Mouse (Mus musculus) limb, embryonic 15.5 days (tissue): ENCODE measurements at regions not wholly inside any gene's neighbourhood (a gene's known extent, or its start where the extent isn't known, plus 50 kb on each side); places are given as distances from the start of the nearest gene placed in this dataset.

Experiments used
- ATAC-seq: fragments of 200-750 bp; cut with Nextera tagmentation; 2 replicates; pipeline ENCODE4 v1.8.0; 2017; ENCODE audit warnings: low read depth, moderate TSS enrichment; ENCODE audit not compliant: insufficient number of reproducible peaks, low FRiP score, low TSS enrichment
- H3K27ac ChIP-seq: fragments of 300-500 bp; sonication (generic); 2 replicates; pipeline ENCODE4 v1.5.1; 2015; ENCODE audit warnings: moderate library complexity, mild to moderate bottlenecking, inconsistent platforms
- H3K27me3 ChIP-seq: fragments of 300-500 bp; sonication (generic); 2 replicates; pipeline ENCODE4 v1.6.1; 2015; ENCODE audit warnings: inconsistent platforms
- H3K36me3 ChIP-seq: fragments of 300-500 bp; sonication (generic); 2 replicates; pipeline ENCODE4 v1.6.1; 2015; ENCODE audit warnings: inconsistent platforms
- H3K4me1 ChIP-seq: fragments of 300-500 bp; sonication (generic); 2 replicates; pipeline ENCODE4 v1.6.1; 2015; ENCODE audit warnings: inconsistent platforms
- H3K4me2 ChIP-seq: fragments of 300-500 bp; sonication (generic); 2 replicates; pipeline ENCODE4 v1.6.1; 2015; ENCODE audit warnings: mild to moderate bottlenecking, inconsistent platforms
- H3K4me3 ChIP-seq: fragments of 300-500 bp; sonication (generic); 2 replicates; pipeline ENCODE4 v1.5.1; 2015; ENCODE audit warnings: mild to moderate bottlenecking, inconsistent platforms
- H3K9ac ChIP-seq: fragments of 300-500 bp; sonication (generic); 2 replicates; pipeline ENCODE4 v1.6.1; 2015; ENCODE audit warnings: inconsistent platforms
- H3K9me3 ChIP-seq: fragments of 300-500 bp; sonication (generic); 2 replicates; pipeline ENCODE4 v1.6.1; 2016; ENCODE audit warnings: inconsistent platforms
- WGBS: fragments of 180-500 bp; shearing (Covaris S2); methylation state at CpG from one replicate; pipeline ENCODE4 v1.1.7; 2015; 5-methylcytosine and 5-hydroxymethylcytosine counted together

DNA sequence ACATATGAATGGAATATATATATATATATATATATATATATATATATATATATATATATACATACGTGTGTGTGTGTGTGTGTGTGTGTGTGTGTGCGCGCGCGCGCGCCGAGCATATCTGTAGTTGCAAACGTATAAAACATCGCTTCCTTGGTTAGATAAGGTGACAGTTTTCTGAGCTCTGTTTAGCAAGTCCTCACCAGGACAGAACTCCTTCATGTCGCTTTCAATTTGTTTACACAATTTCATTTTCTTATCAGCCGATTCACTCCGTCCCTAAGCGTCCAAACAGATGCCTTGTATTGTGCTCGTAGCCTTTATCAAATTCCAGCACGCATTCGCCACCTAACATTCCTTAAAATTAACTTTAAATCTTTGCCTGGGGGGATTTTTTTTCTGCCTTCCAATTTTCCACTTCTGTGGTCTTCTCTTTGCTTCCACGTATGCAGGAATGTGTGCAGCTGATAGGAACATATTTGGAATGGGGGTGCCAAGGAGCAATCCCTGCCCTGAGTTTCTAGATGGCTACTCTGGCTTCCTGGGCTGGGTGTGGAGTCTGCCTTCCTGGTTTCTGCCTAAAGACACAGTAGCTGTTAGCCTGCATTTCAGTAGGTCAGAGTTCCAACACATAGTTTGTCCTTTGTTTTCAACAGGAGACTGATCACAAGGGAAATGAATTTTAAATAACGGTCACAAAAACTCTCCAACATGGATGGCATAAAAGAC, 575.7 kb downstream of the Robo2 start:
- no peak for ATAC-seq
- WGBS: 75% methylated on average over 19 of the region's 19 CpGs
- Histone ChIP-seq H3K36me3 (no peaks in the 10 kb centered on the region), H3K9ac (no peak overlapping the region), H3K4me2 (no peak overlapping the region), H3K27me3 (no peaks in the 10 kb centered on the region), H3K4me3 (no peak overlapping the region), H3K4me1 (no peaks in the 10 kb centered on the region), H3K27ac (no peak overlapping the region), H3K9me3 (no peaks in the 10 kb centered on the region)

DNA sequence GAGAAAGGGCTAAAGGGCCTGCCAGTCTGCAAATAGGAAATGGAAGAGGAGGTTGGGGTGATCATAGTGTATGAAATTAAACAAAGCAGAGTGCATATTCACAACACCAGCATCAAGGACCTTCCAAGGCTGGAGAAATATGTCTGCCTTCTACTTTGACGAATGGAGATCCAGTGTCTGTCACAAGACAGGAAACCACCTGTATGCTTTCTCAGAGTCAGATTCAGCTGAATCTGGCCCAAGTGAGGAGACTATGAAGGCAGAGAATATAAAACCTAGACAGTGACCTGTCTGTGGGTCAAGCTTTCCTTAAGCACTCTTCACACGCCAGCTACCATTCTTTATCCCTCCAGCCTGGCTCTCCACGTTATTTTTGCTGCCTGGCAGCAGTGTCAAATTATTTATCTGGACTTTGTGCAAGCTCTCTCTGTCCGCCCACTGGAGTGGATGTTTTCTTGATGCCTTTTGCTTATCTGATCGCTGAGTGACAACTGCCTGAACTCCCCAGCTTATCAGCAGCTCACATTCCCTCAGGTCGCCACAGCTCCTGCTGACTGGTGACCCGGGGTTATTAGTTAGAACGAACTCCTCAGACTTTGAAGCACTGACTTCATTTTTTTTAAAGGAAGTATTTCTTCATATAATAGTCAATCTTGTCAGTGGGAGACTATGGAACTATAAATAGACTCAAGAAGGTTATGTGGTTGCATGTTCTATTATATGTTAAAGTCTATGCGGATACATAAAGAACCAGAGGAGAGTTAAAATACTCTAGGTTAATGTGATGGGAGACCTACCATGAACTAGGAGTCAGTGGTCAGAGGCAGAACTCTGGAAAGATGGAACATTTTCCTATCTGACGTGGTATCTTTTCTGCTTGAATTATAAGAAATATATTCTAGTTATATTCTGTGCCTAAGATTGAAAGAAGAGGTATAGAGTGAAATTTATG, 590.0 kb downstream of the Robo2 start:
- 67% methylated on average over 10 of the region's 10 CpGs for WGBS
- Histone ChIP-seq H3K36me3 (no peaks in the 10 kb centered on the region), H3K27me3 (no peaks in the 10 kb centered on the region), H3K9me3 (no peaks in the 10 kb centered on the region), H3K4me3 (no peak overlapping the region), H3K4me1 (no peaks in the 10 kb centered on the region), H3K27ac (no peak overlapping the region), H3K9ac (no peak overlapping the region), H3K4me2 (no peak overlapping the region)
- ATAC-seq: no peak

DNA sequence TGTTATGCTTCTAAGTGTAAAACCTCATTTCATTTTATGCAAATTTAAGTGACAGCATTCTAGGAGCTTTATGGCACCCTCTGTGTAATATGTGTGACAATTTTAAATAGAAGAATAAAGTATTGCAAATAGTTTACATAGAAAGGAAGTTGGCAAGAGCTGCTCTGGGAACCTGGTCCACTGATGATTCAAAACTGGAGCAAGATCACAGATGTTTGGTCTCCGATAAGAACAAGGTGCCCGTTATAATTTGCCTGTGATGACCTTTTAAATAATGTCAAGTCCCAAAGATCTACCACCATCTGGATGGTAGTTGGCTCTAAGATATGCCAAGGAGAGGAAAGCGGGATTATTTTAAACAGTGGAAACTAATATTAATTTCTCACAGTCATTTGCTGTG, 607.1 kb downstream of the Robo2 start:
- Histone ChIP-seq H3K9ac (no peak overlapping the region), H3K27ac (no peak overlapping the region), H3K36me3 (no peaks in the 10 kb centered on the region), H3K9me3 (no peaks in the 10 kb centered on the region), H3K27me3 (no peaks in the 10 kb centered on the region), H3K4me3 (no peak overlapping the region), H3K4me2 (no peak overlapping the region), H3K4me1 (no peaks in the 10 kb centered on the region)
- WGBS: 76% methylated on average over 3 of the region's 3 CpGs
- ATAC-seq: no peak

DNA sequence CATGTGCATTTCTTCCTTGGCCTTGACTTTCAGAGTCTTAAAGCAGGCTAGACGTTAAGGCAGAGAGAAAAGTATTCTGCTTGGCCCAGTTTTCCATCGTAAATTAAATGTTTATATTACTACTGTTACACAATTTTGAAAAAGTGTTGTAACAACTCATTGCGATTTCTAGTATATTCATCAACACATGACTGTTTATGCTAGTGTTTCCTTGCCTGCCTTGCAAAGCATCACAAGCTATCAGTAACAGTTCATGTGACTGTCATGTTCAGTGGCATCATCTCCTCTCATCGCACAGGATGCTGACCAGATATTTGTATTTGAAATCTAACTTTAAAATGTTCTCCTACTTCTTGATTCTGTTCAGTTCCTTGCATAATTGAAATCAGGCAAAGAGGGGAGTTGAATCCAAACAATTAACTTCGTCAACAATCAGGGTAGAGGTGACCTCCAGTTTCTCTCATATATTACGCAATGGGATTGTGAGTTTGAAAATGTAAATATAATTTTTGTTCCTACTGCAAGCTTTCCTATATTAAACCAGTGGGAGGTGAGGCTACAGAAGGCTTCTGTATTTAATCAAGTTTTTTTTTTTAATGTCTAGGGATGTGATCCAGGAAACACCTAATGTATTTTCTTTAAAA, 615.0 kb downstream of the Robo2 start:
- no peak for ATAC-seq
- H3K9me3 ChIP-seq: no peaks in the 10 kb centered on the region
- 65% methylated on average over 6 of the region's 6 CpGs for WGBS
- no peaks in the 10 kb centered on the region for H3K36me3 ChIP-seq
- no peak overlapping the region for H3K4me2 ChIP-seq
- H3K9ac ChIP-seq: no peak overlapping the region
- no peaks in the 10 kb centered on the region for H3K27me3 ChIP-seq
- H3K27ac ChIP-seq: no peak overlapping the region
- H3K4me3 ChIP-seq: no peak overlapping the region
- H3K4me1 ChIP-seq: no peaks in the 10 kb centered on the region

DNA sequence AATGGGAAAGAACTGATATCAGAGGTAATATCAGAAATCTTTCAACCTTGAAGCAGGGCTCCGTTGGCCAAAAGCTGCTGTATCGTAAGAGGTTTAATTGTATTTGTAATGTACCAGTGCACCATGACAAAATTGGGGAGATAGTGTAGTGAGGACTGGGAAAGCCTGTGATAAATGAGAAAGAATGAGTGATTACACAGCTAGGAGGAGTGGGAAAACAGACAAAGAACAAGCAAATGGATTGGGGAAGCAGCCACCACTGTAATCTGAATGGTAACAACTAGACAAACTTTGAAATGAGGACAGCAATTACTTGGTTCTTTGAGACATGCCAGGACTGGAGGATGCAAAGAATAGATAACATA, 626.6 kb downstream of the Robo2 start:
- WGBS: 90% methylated on average over 2 of the region's 2 CpGs

DNA sequence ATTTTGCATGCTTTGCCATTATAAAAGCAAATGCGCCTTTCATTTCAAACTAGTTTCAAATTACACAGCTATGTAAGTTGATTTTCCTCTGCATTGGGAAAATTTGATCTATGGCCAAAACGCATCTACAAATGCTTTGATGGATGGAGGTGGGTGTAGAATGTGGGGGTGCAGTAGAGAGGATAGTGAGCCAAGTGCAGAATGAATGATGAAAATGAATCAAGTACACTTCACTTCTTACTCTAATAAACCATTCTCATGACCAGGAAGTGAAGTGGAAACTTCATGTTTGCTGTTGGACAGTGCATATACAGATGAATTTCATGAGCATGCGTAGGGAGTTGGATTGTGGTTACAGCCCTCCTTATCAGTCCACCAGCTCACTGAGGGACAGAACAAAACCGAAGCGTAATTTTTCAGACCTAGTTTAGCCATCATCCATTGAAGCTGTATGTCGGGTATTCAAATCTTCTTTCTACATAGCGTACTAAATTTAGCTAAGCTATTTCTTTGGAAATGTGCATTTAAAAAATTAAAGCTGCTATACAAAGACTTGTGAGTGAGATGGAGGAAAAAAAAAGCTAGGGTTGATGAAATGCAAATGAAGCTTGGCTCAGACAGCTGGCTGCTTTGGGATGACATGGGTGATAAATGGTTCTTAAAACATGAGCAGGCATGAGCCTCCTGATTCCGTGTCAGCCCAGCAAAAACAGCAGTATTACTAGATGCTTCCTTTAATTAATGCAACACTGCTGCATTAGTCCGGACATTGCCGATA, 627.1 kb downstream of the Robo2 start:
- H3K4me1 ChIP-seq: no peaks in the 10 kb centered on the region
- no peaks in the 10 kb centered on the region for H3K36me3 ChIP-seq
- no peak overlapping the region for H3K27ac ChIP-seq
- ATAC-seq: no peak
- no peak overlapping the region for H3K4me2 ChIP-seq
- no peak overlapping the region for H3K4me3 ChIP-seq
- H3K9ac ChIP-seq: no peak overlapping the region
- H3K27me3 ChIP-seq: no peaks in the 10 kb centered on the region
- 75% methylated on average over 10 of the region's 10 CpGs for WGBS
- no peaks in the 10 kb centered on the region for H3K9me3 ChIP-seq

More for the DNA sequence above, 626.6 kb downstream of the Robo2 start:
- Histone ChIP-seq H3K4me3 (no peak overlapping the region), H3K9me3 (no peaks in the 10 kb centered on the region), H3K4me2 (no peak overlapping the region), H3K27ac (no peak overlapping the region), H3K4me1 (no peaks in the 10 kb centered on the region), H3K9ac (no peak overlapping the region), H3K27me3 (no peaks in the 10 kb centered on the region), H3K36me3 (no peaks in the 10 kb centered on the region)
- ATAC-seq: no peak

DNA sequence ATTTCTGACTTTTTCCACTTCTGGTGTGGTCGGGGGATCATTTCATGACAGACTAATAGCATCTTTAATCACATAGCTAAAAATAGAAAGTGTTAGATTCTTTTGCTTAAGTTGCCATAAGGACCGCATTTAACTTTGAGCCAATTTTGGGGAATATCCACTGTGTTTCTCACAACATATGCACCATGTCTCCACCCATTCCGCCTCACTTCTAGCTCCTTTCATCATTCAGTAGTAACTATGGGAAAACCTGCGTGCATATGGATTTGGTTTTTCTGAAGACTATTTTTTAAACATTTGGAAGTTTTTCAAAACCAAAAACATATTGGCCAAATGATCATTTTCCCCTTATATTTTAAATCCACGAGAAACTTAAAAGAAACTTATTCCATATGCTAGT, 639.2 kb downstream of the Robo2 start:
- Histone ChIP-seq H3K36me3 (no peaks in the 10 kb centered on the region), H3K27ac (no peak overlapping the region), H3K9ac (no peak overlapping the region), H3K27me3 (no peaks in the 10 kb centered on the region), H3K4me1 (no peaks in the 10 kb centered on the region), H3K4me3 (no peak overlapping the region), H3K9me3 (no peaks in the 10 kb centered on the region), H3K4me2 (no peak overlapping the region)
- WGBS: 58% methylated on average over 5 of the region's 5 CpGs
- no peak for ATAC-seq

DNA sequence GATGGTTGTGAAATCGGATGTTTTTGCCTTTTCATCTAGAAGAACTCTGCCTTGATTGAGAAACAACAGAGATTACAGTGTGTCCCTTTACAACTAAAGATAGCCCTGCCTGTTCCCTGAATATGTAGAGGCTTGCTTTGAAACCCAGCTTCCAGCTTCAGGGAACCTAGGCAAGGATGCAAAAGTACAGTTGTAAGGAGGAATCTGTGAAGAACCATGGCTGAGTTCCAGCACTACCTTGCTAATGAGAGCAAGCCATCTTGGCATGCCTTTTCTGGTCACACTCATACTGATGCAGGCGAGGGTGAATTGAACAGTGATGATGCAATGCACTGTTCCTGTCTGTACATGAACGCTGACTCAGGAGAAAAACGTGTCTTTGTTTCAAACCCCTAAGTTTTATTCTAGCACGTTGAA, 641.2 kb downstream of the Robo2 start:
- 59% methylated on average over 5 of the region's 5 CpGs for WGBS
- no peaks in the 10 kb centered on the region for H3K27me3 ChIP-seq
- no peaks in the 10 kb centered on the region for H3K4me1 ChIP-seq
- H3K9ac ChIP-seq: no peak overlapping the region
- no peak overlapping the region for H3K4me3 ChIP-seq
- no peaks in the 10 kb centered on the region for H3K9me3 ChIP-seq
- no peaks in the 10 kb centered on the region for H3K36me3 ChIP-seq
- H3K4me2 ChIP-seq: no peak overlapping the region
- ATAC-seq: no peak
- H3K27ac ChIP-seq: no peak overlapping the region

DNA sequence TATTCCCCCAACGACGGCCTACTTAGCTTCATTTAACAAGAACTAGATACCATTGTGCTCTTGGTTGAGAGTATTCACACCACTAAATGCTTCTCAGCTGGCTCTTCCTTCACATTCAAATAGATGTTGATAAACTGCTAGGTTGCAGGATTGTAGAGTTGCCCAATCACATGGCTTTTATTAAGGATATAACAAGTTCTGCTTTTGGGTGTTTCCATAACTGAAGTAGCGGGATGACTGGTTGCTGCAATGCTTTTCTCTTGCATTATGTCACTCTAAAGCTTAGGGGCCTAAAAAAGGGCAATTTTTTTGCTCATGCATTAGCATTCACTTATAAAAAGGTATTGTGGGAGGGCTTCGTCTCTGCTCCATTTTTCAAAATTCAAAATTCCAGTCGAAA, 641.9 kb downstream of the Robo2 start:
- H3K4me2 ChIP-seq: no peak overlapping the region
- H3K36me3 ChIP-seq: no peaks in the 10 kb centered on the region
- no peak for ATAC-seq
- no peak overlapping the region for H3K27ac ChIP-seq
- 80% methylated on average over 5 of the region's 5 CpGs for WGBS
- H3K27me3 ChIP-seq: no peaks in the 10 kb centered on the region
- H3K9me3 ChIP-seq: no peaks in the 10 kb centered on the region
- no peak overlapping the region for H3K4me3 ChIP-seq
- H3K4me1 ChIP-seq: no peaks in the 10 kb centered on the region
- no peak overlapping the region for H3K9ac ChIP-seq

DNA sequence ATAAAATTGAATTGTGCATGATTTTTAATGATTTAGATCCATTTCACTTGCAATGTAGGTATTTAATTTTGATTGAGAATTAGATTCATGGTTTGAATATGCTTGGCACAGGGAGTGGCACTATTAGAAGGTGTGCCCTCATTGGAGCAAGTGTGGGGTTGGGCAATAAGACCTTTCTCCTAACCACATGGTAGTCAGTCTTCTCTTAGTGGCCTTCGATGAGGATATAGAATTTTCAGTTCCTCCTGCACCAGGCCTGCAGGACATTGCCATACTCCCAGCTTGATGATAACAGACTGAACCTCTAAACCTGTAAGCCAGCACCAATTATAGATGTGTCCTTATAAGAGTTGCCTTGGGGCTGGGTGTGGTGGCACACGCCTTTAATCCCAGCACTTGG, 642.9 kb downstream of the Robo2 start:
- 86% methylated on average over 2 of the region's 2 CpGs for WGBS

DNA sequence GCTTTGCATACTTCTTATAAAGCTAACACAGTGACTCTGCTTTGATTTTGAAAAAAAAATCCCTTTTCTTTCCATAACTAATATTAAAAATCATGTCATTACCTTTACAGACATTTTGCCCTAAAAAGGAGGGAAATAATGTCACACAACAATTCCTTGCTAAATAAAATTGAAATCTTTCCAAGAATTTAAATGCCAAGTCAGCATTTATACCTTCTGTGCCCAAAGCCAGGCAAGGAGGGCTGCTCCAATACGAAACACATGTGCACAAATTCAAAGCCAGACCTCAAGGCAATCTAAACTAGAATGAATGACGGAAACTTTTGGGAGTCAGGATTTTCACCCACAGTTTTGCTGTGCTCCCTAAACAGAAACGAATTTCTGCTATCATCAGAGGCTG, 646.4 kb downstream of the Robo2 start:
- no peak for ATAC-seq
- H3K36me3 ChIP-seq: no peaks in the 10 kb centered on the region
- H3K9me3 ChIP-seq: no peaks in the 10 kb centered on the region
- 43% methylated on average over 3 of the region's 3 CpGs for WGBS
- no peak overlapping the region for H3K27ac ChIP-seq
- no peaks in the 10 kb centered on the region for H3K4me1 ChIP-seq
- H3K9ac ChIP-seq: no peak overlapping the region
- no peak overlapping the region for H3K4me3 ChIP-seq
- H3K27me3 ChIP-seq: no peaks in the 10 kb centered on the region
- no peak overlapping the region for H3K4me2 ChIP-seq

More for the DNA sequence above, 642.9 kb downstream of the Robo2 start:
- no peak overlapping the region for H3K4me3 ChIP-seq
- H3K9ac ChIP-seq: no peak overlapping the region
- no peak overlapping the region for H3K4me2 ChIP-seq
- H3K27ac ChIP-seq: no peak overlapping the region
- no peak for ATAC-seq
- no peaks in the 10 kb centered on the region for H3K27me3 ChIP-seq
- H3K4me1 ChIP-seq: no peaks in the 10 kb centered on the region
- H3K9me3 ChIP-seq: no peaks in the 10 kb centered on the region
- H3K36me3 ChIP-seq: no peaks in the 10 kb centered on the region
